Mouse (Mus musculus): ENCODE measurements around the gene Csnk2a1. TPM values are rescaled to one million over a fixed set of nuclear protein-coding genes. Genes with fewer than 3 reads are reported as not detected.
A peak's percentile ranks its signal among the peaks of the same experiment; 100 is the strongest.
"Not testable (repeated sequence)": the region's sequence is repeated elsewhere in the genome, so short reads cannot be mapped to it uniquely, and the experiment has no call there.

Csnk2a1 gene
- total RNA-seq (2021), result 100 to 1,000 TPM in 1 of 2 experiments, 10 to 100 TPM in 1; 99.7 to 103 TPM

DNA sequence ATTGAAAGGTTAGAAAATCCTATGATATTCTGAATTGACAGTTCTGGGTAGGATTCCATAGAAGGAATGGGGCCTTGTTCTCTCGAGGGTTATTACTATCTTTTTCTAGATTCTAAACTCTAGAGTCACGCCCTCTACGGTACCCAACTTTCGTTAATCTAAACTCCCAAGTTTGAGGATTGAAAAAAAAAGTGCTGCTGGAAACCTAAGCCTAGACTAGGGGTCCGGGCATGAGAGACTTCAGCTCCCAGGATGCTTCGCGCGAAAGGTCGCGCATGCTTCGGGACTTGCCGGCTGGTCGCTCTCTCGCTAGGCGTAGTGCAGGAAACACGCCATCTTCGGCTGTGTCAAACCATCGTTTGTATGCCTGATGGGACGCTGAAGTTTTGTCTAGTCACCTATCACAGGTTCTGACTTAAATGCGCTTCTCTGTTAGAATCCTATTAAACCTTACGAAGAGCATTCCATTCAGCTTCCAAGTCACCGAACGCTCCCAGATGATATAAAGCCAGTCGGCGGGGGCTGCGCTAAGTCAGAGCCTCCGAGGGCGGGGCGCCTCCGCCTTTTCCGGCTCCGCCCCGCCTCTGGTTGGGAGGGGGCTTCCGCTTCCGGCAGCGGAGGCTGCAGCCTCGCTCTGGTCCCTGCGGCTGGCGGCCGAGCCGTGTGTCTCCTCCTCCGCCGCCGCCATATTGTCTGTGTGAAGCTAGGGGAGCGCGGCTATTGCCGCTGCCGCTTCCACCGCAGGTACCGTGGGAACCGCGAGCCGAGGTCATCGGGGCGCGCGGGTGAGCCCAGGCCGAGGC lies at the start of gene Csnk2a1:
Csnk2a1 (plus strand) TSS at position 592 of the 803 bp plus-strand sequence.
- peak; percentile 91 for DNase-seq

DNA sequence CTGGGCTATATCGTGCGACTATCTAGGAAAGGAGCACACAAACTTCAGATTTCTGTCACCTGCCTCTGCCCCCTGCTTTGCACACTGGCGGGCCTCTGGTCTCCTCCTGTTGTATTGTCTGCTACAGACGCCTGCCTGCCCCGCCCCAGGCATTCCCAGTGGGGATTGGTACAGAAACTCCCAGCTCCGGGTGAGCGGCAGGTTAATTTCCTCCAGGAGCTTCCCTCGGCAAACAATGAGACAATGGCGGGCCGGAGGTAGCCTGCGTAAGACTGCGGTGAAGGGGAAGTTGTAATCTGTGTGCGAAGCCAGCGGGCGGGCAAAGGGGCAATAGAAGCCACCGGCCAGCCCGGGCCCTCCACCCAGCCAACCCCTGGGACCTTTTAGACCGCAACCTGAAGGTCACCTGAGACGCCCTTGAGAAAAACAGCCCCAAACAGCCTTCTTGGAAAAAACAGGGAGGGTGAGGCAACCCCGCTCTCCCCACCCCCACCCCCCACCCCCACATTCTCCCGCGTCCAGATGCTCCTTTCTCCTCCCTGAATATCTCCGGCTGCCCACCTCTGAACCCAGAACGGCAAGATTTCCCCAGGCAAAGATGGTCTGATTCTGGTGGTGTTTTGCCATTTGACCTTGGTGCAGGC lies 49.4 kb upstream of the Csnk2a1 start:
- peak; percentile 77 for DNase-seq

DNA sequence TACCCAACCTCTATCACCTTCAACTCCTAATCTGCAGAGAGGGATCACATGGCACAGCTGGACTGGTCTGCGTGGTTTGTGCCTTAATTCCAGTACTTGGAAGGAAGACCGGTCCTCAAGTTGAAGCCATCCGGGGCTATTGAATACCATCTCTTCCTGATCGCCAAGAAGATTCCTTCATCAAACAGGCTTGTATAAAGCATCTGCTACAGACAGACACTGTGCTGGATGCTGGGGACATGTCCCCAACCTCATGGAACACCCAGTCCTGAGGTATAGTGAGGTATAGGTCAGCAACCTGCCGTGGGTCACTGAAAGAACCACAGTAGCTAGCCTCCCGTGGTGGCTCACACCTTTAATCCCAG lies 48.9 kb upstream of the Csnk2a1 start:
- no peak for DNase-seq

DNA sequence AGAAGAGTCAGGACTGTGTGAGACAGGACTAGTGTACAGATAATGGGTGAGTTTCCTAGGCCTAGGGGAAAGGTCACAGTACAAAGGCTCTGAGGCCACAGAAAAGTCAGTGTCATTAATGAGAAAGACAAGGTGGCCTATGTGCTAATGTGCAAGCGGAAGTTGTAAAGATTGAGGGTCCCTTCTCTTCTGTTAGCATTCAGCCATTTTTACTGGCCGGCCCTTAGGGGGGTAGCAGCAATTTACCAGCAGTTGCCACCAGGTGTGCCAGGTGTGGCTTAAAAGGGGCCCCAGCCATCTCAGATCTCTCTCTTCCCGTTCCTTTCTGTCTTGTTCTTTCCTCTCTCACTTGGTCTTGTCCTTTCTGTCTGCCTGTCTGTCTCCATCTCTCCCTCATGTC lies 48.3 kb upstream of the Csnk2a1 start:
- no peak for DNase-seq

DNA sequence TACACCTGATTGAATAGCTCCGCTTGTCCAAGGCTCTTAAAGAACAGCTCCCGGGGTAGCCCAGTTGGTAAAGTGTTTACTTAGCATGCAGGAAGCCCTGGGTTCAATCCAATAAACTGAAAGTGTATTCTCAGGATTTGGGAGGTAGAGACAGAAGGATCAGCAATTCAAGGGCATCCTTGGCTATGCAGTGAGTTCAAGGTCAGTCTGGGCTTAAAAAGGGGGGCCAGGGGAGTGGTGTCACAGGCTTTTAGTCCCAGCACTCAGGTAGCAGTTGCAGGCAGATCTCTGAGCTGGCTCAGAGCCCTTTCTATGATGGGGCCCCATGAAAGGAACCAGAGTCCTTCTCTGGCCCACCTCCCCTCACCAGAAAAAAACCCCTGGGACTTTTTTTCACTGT lies 47.3 kb upstream of the Csnk2a1 start:
- no peak for DNase-seq

DNA sequence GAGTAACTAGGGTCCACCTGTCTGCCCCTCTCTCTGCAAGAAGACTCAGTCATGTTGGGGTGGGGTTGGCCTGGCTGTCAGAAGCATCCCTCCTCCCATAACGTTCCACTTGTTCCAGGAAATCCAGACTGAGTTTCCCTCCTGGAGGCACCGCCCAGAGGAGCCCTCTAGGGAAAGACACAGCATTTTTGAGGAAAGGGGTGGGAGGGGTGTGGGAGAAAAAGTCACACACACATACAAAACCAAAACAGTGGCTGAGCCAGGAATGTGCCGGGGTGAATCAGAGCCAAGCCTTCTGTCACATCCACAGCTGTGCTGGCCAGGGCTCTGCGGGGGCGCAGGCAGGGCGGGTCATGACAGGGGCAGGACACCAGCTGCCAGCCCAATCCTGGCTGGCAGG lies 46.3 kb upstream of the Csnk2a1 start:
- DNase-seq, result peak; percentile 86

DNA sequence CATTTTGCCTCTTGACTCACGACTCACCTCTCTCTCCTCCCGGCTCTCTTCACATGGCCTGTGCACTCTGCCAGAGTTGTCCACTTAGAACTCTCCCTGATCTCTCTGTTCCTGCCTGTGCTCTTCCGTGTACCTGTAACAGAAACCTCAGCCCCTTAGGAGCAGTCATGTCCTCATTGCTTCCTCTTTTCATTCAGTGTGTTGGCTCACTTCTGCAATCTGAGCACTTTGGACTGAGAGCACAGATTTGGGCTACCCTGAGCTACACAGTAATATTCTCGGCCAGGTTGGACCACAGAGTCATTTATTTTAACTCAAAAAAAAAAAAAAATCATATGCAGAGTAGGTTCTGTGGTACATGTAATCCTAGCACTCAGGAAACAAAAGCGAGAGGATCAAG lies 39.5 kb upstream of the Csnk2a1 start:
- no peak for DNase-seq

DNA sequence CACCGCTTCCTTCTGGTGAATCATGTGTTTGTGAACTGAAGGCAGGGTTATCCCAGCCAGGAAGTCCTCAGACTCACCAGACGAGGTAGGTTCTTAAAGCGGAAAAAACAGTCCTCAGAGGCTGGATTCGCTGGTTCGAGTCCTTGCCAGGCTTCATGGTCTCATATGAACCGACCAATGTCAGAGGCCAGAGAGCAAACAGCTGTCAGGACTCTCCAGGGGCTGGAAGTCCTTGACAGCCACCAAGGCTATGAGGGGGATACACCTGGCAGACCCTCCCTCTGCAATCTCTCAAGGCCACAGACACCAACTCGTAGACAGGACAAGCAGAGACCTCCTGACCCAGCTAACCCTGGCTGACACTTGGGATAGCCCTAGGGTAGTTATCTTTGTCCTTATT lies 37.4 kb upstream of the Csnk2a1 start:
- DNase-seq, result peak; percentile 21

DNA sequence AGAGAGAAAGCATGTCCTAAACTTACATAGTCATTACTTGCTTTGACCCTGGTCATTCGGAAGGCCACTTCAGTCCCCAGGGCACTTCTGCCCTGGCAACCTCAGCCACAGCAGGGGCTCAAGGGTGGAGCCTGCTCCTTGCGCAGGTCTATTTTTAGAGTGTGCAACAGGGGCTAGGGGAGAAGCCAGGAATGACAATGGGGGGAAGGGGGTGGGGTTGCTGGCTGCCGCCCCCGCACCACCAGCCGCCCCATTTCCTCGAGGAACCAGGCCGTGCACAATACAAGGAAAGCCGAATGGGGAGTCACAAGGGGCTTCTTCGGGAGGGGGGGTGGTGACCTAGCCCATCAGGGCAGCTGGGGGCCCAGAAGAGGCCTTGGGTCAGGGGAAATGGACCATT lies 37.0 kb upstream of the Csnk2a1 start:
- DNase-seq, result peak; percentile 53

DNA sequence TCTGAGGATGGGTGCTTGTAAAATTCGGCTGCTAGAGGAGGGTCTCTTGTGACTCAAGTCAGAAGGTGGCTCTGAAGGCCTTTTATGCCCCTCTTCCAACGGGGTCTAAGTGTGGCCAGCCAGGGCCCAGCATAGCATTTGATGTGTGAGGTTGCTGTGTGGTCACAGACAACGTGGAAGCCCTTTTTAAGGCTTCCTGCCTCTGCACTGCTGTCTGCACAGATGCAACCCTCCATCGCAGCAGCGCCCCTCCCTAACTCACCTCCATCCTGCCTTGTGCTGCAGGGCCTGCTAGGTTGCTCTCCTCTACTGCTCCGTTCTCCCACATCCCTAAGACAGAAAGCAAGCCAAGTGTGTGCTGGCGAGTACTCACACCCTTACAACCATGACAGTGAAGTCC lies 36.5 kb upstream of the Csnk2a1 start:
- DNase-seq, result no peak

DNA sequence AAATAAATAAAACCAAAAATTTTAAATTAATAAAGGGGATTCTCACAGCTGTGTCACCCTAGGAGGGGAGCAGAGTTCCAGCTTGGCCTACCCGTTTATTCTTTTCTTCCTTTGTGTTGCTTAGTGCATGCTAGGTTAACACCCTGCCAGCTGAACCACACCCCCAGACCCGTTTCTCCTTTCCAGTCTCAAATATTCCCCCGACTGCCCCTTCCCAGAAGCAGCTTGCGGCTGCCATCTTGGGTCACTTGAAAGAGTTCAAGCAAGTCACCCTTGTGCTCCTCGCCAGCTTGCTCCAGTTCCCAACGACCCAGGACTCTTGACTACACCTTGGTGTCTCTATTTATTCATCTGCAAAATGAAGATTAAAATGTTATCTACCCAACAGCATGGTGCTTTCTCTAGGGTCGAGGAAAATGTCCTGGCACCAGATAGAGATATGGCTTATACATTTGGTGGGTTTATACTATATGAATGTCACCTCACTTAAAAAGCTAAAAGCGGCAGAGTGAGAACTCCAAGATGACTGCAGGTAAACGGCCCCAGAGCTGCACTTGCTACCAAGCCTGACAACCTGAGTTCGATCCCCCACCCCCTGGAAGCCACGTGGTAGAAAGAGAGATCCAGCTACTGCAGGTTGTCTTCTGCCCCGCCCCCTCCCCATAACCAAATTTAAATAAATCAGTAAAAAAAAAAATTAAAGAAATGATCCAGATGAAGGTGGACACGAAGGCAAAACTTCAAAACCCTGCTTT lies 33.9 kb upstream of the Csnk2a1 start:
- DNase-seq, result no peak

DNA sequence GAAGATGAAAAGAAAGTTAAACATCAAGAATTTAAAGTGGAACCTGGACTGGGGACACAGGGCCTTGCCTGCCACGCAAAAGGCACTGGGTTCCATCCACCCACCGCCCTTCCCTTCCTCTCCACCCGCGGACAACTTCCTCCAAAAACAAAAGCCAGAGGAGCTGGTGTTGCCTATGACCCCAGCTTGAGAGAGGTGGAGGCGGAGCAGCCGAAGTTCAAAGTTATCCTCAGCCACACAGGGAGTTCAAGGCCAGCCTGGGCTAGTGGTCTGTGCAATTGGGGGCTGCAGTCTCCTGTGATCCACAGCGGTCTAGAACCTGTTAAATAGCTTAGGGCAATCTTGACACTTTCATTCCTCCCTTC lies 33.3 kb upstream of the Csnk2a1 start:
- no peak for DNase-seq

DNA sequence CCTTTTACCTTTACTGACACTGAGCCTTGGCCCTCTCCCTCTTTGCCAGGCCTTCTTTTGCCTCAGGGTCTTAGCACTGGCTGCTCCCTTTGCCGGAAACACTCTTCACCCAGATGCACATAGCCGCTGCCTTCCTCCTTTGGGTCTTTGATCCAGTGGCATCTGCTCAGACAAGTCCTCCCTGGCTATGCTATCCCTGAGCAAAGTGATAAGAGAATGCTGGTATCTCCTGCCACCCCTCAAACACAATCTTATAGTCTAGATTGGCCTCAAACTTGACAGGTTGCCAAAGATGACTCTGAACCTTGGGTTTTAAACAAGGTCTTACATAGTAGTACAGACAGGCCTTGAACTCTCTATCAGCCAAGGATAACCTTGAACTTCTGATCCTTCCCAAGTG lies 32.1 kb upstream of the Csnk2a1 start:
- DNase-seq, result no peak

DNA sequence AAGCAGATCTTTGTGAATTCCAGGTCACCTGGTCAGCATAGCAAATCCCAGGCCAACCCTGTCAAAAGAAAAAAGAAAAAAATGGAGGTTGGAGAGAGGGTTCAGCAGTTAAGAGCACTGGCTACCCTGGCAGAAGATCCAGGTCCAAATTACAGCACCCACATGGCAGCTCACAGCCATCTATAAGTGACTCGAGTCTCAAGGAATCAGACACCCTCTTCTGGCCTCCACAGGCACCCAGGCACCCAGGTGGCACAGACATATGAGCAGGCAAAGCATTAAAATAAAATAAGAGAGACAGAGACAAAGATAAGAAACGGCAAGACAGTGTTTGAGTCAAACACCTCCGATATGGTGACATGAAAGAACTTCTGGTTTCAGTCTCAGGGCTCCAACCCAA lies 29.7 kb upstream of the Csnk2a1 start:
- no peak for DNase-seq

DNA sequence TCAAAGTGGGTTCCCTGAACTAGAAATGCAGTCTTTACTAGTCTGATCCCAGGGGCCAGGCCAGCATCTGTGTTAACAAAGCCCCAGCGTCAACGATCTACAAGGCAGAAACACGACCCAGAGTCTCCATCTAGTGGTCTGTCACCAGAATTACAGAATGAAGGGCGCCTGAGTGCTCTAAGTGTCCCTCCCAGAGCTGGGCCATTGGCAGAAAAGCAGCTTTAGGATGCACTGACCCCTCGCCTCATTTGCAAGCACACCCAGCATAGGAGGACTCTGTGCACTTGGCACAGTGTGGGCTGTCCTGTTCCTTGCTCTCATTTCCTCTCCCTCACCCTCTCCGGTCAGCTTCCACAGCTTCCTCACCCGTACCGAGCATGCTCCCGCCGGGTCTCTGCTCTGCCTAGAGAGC lies 29.3 kb upstream of the Csnk2a1 start:
- DNase-seq, result peak; percentile 74

DNA sequence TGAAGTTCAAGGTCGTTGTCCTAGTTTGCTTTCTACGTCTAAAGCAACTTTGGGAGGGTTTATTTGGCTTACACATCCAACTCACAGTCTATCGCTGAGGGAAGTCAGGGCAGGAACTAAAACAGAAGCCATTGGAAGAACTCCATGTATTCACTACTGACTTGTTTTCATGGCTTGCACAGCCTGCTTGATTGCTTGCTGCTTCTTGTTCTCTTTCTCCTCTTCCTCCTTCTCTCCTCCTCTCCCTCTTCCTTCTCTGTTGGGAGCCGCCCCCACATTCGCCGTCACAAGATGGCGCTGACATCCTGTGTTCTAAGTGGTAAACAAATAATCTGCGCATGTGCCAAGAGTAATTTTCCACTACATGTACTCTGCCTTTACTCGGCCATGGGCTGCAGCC lies 20.5 kb upstream of the Csnk2a1 start:
- DNase-seq, result not testable (repeated sequence)

DNA sequence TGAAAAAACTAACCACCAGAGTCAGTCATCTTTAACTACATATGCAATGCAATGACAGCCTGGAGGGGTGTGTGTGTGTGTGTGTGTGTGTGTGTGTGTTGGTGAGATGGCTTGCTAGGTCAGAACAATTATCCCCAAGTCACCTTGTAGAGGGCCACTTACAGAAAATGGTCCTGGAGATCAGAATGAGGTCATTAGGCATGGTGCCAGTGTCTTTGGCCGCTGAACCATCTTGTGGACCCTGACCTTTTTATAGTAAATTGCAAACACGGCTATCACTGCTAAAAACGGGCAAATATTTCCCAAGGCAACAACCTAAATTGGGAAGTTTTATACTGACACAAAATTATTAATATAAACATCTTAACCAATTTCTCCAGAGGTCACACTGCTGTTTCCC lies 14.8 kb upstream of the Csnk2a1 start:
- no peak for DNase-seq

DNA sequence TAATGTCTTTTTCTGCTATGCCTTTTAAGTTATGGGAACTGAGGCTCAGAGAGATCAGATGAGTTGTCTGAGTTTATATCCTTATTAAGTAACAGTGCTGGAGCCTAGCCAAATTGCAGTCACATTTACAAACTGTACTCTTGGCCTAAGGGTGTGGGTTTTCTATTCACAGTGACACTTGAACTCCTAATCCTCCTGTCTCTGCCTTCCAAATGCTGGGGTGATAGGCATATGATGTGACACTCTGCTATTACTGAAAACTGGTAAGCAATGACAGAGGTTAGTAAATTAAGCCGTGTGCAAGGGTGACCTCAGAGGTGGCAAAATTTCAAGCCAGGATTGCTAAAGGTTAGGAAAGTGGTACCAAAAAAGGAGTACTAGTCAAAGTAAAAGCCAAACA lies 9.7 kb upstream of the Csnk2a1 start:
- DNase-seq, result no peak

DNA sequence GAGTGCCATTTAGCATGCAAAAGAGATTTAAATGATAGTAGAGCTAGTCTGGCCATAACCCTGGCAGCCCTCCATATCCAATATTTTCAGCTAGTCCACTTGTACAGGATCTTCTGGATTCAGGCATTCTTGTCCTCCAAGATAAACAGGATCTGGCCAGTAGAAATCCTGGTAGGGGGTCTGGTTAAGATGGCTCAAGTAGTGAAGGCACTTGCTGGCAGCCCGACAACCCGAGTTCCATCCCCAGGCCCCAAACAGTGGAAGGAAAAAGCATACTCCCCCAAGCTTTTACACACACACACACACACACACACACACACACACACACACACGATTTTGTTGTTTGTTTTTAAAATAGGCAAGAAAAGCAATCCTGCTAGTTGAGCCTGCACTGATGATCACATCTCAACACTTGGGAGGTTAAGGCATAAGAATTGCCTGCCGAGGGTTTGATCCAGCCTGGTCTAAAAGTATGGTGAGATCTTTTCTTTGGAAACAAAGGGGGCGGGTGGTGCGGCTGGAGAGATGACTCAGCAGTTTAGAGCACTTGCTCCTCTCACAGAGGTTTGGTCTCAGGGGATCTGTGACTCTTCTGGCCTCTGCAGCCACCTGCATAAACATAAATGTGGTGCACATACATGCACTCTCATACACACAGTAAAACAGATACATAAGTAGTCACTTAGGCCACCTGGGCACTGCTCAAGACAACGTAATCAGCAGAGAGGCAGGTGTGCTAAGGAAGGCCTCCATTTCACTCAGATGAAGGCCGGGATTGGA lies 2.9 kb upstream of the Csnk2a1 start:
- no peak for DNase-seq

DNA sequence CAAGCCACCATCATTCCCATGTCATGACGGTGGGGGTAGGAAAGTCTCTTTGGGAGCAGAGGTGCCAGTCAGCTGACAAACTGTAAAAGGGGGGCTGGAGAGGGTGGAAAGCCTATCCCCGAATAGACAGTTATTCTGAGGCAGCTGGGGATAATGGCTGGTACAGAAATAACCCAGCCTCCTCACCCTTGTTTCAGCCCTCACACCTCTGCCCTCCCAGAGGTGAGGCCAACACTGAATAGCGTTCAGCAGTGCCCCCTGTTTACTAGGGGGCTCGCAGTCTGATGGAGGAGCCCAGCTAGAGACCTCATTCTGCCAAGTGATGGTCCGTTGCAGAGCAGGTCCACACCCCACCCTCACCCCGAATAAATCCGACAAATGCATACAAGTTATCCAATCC lies 1.1 kb upstream of the Csnk2a1 start:
- no peak for DNase-seq

DNA sequence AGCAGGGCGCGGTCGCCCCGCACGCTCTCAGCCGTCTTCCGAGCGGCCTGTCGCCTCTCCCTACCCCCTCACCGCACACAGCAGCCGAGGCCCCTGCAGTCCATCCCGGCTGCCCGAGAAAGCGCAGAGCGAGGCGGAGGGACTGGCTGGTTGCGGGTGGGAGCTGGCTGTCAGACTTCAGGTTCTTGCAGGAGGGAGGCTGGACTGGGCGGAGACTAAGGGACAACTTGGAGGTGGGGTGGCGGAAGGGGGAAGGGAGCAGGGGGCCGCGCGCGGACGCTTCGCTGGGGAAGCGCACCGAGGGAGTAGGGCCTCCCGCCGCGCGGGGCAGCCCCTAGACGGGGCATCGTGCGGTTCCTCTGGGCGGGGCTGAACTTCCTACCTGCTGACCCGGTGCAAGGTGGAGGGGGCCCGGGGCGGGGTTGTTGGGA lies 427 bp downstream of the Csnk2a1 start:
- peak; percentile 78 for DNase-seq

DNA sequence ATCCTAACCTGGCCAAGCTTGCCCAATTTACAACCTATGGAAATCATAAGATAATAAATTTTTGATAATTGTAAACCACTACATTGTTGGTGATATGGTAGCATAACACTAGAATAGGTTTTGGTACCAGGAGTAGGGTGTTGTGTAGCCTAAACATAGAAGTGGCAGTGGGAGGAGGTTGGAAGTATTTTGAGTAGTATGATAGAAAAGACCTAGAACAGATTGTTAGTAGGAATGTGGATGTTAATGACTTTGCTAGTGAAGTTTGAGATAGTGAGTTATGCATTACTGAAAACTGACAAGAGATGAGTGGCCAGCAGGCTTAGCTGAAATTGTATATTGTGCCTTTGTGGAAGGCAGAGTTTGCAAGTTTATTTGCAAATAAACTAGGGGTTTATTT lies 3.4 kb downstream of the Csnk2a1 start:
- no peak for DNase-seq

DNA sequence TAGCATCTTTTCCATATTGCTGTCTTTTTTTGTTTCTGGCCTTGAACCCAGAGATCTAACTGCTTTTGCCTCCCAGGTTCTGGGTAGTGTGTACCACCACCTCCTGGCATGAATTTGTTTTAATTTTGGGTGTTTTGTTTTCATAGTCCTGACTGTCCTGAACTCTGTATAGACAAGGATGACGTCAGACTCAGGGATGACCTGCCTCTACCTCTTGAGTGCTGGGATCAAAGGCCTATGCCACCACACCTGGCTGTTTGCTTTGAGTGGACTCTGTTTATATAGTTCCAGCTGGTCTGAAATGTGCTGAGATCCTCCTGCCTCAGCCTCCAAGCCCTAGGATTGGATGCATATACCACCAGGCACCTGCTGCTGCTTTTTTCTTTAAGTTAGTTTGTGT lies 11.3 kb downstream of the Csnk2a1 start:
- no peak for DNase-seq
